Mouse (Mus musculus) bone marrow, adult 2 months (tissue): Measurements from ENCODE around the gene Lbh. TPM values are rescaled to one million over a fixed set of nuclear protein-coding genes. Genes with fewer than 3 reads are reported as not detected.
A peak's percentile ranks its signal among the peaks of the same experiment; 100 is the strongest.

Experiments
- H3K27ac ChIP-seq: fragments of 200-500 bp; 2 replicates; pipeline ENCODE4 v1.5.1; 2012; ENCODE audit warnings: low read depth, mild to moderate bottlenecking, control low read depth, inconsistent platforms, low read length; ENCODE audit not compliant: control insufficient read depth, poor library complexity, insufficient read depth
- H3K4me1 ChIP-seq: fragments of 200-500 bp; 2 replicates; pipeline ENCODE4 v1.6.1; 2011; ENCODE audit warnings: low read length; ENCODE audit not compliant: control insufficient read depth, insufficient read depth
- H3K4me3 ChIP-seq: fragments of 200-500 bp; replicated peaks from 2 replicates; pipeline ENCODE3; 2011; ENCODE audit warnings: mild to moderate bottlenecking, low read depth, low read length, control low read depth; ENCODE audit not compliant: control insufficient read depth
- CTCF ChIP-seq: fragments of 200-500 bp; IDR thresholded peaks from 2 replicates; pipeline ENCODE4 v1.5.1; 2011; ENCODE audit warnings: low read length, control low read depth; ENCODE audit not compliant: control insufficient read depth, insufficient read depth
- POLR2A ChIP-seq: fragments of 200-500 bp; IDR thresholded peaks from 2 replicates; pipeline ENCODE4 v1.6.1; 2011; ENCODE audit warnings: low read depth, mild to moderate bottlenecking, control low read depth, low read length, borderline replicate concordance; ENCODE audit not compliant: control insufficient read depth
- WGBS: fragments of 180-500 bp; shearing (Covaris S2); methylation state at CpG from one replicate; pipeline ENCODE4 v1.1.7; 2018; 5-methylcytosine and 5-hydroxymethylcytosine counted together
- polyA plus RNA-seq: library from polyadenylated mRNA; stranded (reverse); fragments of >200 nt; gene quantifications from 2 replicates; pipeline ENCODE4 v1.2.4, GENCODE M21; 2011; ENCODE audit warnings: low replicate concordance; ENCODE audit not compliant: missing spikeins, insufficient read depth, insufficient read length

Lbh gene
- polyA plus RNA-seq, 1 experiment: 31.8 TPM

DNA sequence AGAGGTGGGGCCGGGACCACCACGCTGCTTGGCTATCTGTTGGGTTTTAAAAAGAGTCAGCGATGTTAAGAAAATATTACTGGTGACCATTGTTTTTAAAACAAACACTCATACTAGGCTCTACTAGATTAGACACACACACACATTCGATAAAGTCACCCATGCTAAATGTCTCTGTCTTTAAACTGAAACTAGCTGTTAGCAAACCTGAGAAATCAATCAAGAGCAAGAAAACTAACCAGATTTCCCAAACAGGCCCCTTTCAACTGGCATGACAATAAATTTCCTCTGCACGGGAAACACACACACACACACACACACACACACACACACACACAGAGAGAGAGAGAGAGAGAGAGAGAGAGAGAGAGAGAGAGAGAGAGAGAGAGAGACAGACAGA, 47.6 kb downstream of the Lbh start:
- TF ChIP-seq CTCF (no peak), POLR2A (no peak)
- H3K27ac ChIP-seq: no peak overlapping the region; the same call in 1 of the 2 replicates
- 54% methylated on average over 5 of the region's 5 CpGs for WGBS
- peaks cover 11% of the 10 kb centered on the region for H3K4me1 ChIP-seq
- H3K4me3 ChIP-seq: no peak overlapping the region

DNA sequence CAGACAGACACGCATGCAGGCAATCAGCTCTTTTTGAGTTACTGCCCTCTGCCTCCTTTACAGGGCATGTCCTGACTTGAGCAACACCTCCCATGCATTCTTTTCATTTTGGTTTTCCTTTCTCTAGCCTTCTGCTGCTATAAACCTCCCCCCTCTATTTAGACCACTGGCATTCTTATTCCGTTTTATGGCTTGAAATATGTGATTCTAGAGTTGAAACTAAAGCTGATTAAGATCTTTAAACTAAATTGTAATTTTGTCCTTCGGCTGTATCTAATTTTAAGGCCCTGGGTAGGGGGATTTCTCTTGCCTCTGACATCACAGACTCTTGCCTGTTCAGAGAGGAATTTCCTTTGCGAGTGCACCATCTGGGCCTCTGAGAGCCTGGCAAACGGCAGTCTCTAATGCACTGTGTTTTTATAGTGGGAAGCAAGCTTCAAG, 48.0 kb downstream of the Lbh start:
- Histone ChIP-seq H3K27ac (no peak overlapping the region; the same call in 1 of the 2 replicates), H3K4me3 (no peak overlapping the region), H3K4me1 (peaks cover 10% of the 10 kb centered on the region)
- WGBS: 28% methylated on average over 5 of the region's 5 CpGs
- TF ChIP-seq CTCF: no peak

- Histone ChIP-seq H3K27ac (peak overlapping the region; percentile 71), H3K4me1 (peaks cover 6% of the 10 kb centered on the region), H3K4me3 (no peak overlapping the region)
- TF ChIP-seq CTCF (no peak), POLR2A (no peak)
- 22% methylated on average over 3 of the region's 3 CpGs for WGBS
Observed at GRCm38 (mm10) chr17:72966878-72967277, 48.8 kb downstream of the Lbh start.

- TF ChIP-seq POLR2A: no peak
- no peak for TF ChIP-seq CTCF
- no peak overlapping the region for H3K4me3 ChIP-seq
- H3K27ac ChIP-seq: peak overlapping the region; percentile 56
- H3K4me1 ChIP-seq: peaks cover 2% of the 10 kb centered on the region; the same call in 1 of the 2 replicates
- WGBS: 30% methylated on average over 6 of the region's 6 CpGs
Observed at GRCm38 (mm10) chr17:72967371-72968175, 49.5 kb downstream of the Lbh start.

DNA sequence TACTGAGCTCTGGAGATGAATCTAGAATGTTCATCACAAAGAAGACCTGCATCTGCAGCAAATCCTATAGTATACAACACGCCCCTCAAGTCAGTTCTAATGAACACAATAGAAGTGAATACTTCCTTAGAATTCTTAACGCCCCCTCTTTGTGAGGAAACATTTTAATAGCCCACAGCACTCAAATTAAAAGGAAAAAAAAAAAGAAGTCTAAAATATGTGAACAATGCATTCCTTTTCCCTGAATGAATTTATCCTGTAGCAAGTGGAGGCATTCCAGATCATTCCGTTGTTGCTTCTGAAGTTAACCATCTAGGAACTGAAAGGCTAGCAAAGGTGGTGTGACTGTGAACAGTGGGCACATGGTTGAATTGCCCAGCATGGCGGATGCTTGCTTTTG, 50.6 kb downstream of the Lbh start:
- 81% methylated on average over 4 of the region's 4 CpGs for WGBS
- H3K4me1 ChIP-seq: peaks cover 2% of the 10 kb centered on the region; the same call in 1 of the 2 replicates
- TF ChIP-seq POLR2A: no peak
- TF ChIP-seq CTCF: no peak
- H3K27ac ChIP-seq: no peak overlapping the region
- H3K4me3 ChIP-seq: no peak overlapping the region

- H3K4me3 ChIP-seq: no peak overlapping the region
- peaks cover 2% of the 10 kb centered on the region; the same call in 1 of the 2 replicates for H3K4me1 ChIP-seq
- no peak overlapping the region for H3K27ac ChIP-seq
- TF ChIP-seq CTCF (no peak), POLR2A (no peak)
- 76% methylated on average over 7 of the region's 7 CpGs for WGBS
Observed at GRCm38 (mm10) chr17:72970631-72971161, 52.6 kb downstream of the Lbh start.

- no peak overlapping the region for H3K4me3 ChIP-seq
- TF ChIP-seq POLR2A (no peak), CTCF (no peak)
- peaks cover 2% of the 10 kb centered on the region; the same call in 1 of the 2 replicates for H3K4me1 ChIP-seq
- H3K27ac ChIP-seq: no peak overlapping the region
- WGBS: 83% methylated on average over 5 of the region's 5 CpGs
Observed at GRCm38 (mm10) chr17:72973041-72973440, 54.9 kb downstream of the Lbh start.

DNA sequence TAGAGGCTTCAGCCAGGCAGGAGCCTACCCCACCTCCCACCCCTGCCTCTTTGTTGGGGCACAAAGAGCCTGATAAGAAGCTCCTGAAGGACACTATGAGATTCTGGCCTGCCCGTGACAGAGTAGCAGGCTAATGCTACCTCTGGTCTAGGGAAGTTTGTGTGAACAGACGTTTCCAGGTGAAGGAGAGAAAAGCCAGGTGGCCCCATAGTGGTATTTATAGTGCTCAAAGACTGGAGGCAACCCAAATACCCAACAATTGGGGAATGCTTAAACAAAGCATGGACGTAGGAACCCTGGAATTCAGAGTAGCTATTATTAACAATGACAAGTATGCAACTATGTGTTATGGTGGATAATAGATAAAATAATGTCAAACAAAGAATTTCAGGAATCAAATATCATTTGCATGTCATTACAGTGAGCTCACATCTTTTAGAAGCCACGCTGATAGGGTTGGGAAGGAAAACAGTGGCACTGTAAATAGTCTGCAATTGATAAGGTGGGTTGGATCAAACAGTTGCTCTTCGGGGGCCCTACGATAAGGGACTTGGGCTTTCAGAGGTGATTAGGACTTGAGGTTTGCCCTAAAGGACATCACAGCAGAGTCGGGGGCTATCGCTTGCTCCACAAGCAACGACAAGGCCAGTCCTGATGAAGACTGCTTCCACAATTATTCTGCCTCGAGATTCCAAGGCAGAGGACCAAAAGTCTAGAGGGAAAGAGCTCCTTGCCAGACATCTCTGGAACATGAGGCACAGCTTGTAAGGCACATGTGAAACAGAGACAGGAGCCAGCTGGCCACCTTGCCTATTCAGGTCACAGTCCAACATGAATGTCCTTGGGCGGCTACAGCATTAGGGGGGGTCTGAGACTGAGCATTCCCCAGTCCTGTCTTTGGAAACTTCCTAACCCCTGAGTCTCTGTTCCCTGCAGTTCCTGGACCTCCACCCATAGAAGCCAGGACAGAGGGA, 58.4 kb downstream of the Lbh start:
- 80% methylated on average over 11 of the region's 11 CpGs for whole genome bisulfite sequencing
- Histone ChIP-seq H3K4me3 (no peak overlapping the region), H3K27ac (no peak overlapping the region), H3K4me1 (no peaks in the 10 kb centered on the region)
- TF ChIP-seq POLR2A: no peak
- TF ChIP-seq CTCF: no peak
